Mouse (Mus musculus) bone marrow, adult 2 months (tissue): ENCODE data around the gene Foxn3. TPM values are rescaled to one million over a fixed set of nuclear protein-coding genes. Genes with fewer than 3 reads are reported as not detected.

Experiments used
- H3K27ac ChIP-seq: fragments of 200-500 bp; 2 replicates; pipeline ENCODE4 v1.5.1; 2012; ENCODE audit warnings: low read depth, mild to moderate bottlenecking, control low read depth, inconsistent platforms, low read length; ENCODE audit not compliant: control insufficient read depth, poor library complexity, insufficient read depth
- H3K4me1 ChIP-seq: fragments of 200-500 bp; 2 replicates; pipeline ENCODE4 v1.6.1; 2011; ENCODE audit warnings: low read length; ENCODE audit not compliant: control insufficient read depth, insufficient read depth
- H3K4me3 ChIP-seq: fragments of 200-500 bp; replicated peaks from 2 replicates; pipeline ENCODE3; 2011; ENCODE audit warnings: mild to moderate bottlenecking, low read depth, low read length, control low read depth; ENCODE audit not compliant: control insufficient read depth
- CTCF ChIP-seq: fragments of 200-500 bp; IDR thresholded peaks from 2 replicates; pipeline ENCODE4 v1.5.1; 2011; ENCODE audit warnings: low read length, control low read depth; ENCODE audit not compliant: control insufficient read depth, insufficient read depth
- POLR2A ChIP-seq: fragments of 200-500 bp; IDR thresholded peaks from 2 replicates; pipeline ENCODE4 v1.6.1; 2011; ENCODE audit warnings: low read depth, mild to moderate bottlenecking, control low read depth, low read length, borderline replicate concordance; ENCODE audit not compliant: control insufficient read depth
- WGBS: fragments of 180-500 bp; shearing (Covaris S2); methylation state at CpG from one replicate; pipeline ENCODE4 v1.1.7; 2018; 5-methylcytosine and 5-hydroxymethylcytosine counted together
- polyA plus RNA-seq: library from polyadenylated mRNA; stranded (reverse); fragments of >200 nt; gene quantifications from 2 replicates; pipeline ENCODE4 v1.2.4, GENCODE M21; 2011; ENCODE audit warnings: low replicate concordance; ENCODE audit not compliant: missing spikeins, insufficient read depth, insufficient read length

Foxn3 gene
- polyA plus RNA-seq, 1 experiment = 23.7 TPM

- WGBS = 67% methylated on average over 9 of the region's 9 CpGs
- Histone ChIP-seq H3K4me1 (peaks cover 1% of the 10 kb centered on the region; the same call in 1 of the 2 replicates), H3K4me3 (no peak overlapping the region), H3K27ac (no peak overlapping the region; the same call in 1 of the 2 replicates)
- TF ChIP-seq POLR2A = no peak
- no peak for TF ChIP-seq CTCF
These were observed 278.2 kb downstream of the Foxn3 start for GRCm38 (mm10) chr12:99285199-99285598.

GRCm38 (mm10) chr12:99284419-99285069, 278.8 kb downstream of the Foxn3 start:
- 38% methylated on average over 8 of the region's 8 CpGs for WGBS
- no peak overlapping the region; the same call in 1 of the 2 replicates for H3K27ac ChIP-seq
- H3K4me3 ChIP-seq = no peak overlapping the region
- TF ChIP-seq CTCF = no peak
- TF ChIP-seq POLR2A = no peak
- peaks cover 1% of the 10 kb centered on the region; the same call in 1 of the 2 replicates for H3K4me1 ChIP-seq

- TF ChIP-seq POLR2A (no peak), CTCF (no peak)
- H3K27ac ChIP-seq = no peak overlapping the region
- WGBS = 87% methylated on average over 13 of the region's 13 CpGs
- no peak overlapping the region for H3K4me3 ChIP-seq
- peaks cover 1% of the 10 kb centered on the region; the same call in 1 of the 2 replicates for H3K4me1 ChIP-seq
These were observed 282.6 kb downstream of the Foxn3 start for GRCm38 (mm10) chr12:99280826-99281225.

DNA sequence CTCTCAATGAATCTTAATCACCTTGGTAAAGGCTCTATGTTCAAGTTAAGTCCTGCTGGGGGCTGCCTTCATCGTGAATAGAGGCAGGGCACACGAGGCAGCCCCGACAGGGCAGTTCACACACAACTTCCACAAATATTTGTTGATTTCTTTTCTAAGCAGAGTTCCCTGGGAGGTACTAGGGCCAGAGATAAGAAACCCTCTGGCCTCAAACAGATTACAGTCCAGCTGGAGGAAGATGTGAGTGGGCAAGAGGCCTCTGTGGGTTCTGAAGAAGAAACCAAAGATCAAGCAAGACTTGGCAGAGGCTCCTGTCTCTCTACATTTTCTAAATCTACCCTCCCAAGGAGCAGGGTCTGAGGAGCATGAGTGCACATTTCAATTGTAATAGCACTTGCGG, 283.1 kb downstream of the Foxn3 start:
- no peak overlapping the region for H3K4me3 ChIP-seq
- no peak for TF ChIP-seq POLR2A
- 50% methylated on average over 4 of the region's 4 CpGs for WGBS
- H3K27ac ChIP-seq = no peak overlapping the region
- peaks cover 1% of the 10 kb centered on the region; the same call in 1 of the 2 replicates for H3K4me1 ChIP-seq

DNA sequence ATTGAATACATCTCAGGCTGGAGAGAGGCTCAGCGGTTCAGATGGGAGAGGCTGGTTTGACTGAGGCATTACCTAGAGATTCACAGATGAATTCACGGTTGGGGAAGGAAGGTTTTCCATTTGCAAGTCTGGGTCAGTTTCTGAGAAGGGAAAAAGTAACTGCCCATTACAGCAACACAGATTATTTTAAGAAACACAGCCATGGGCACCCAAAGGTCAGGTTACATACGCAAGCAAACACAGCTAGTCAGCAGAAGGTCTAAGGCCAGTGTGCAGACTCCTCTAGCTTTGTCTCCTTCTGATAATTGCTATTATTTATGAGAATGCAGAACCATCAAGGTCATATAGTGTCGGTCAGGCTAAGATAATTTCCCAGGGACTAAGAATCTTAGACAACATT, 284.0 kb downstream of the Foxn3 start:
- TF ChIP-seq POLR2A (no peak), CTCF (no peak)

GRCm38 (mm10) chr12:99274589-99274988, 288.8 kb downstream of the Foxn3 start:
- 68% methylated on average over 1 of the region's 1 CpGs for WGBS
- no peak for TF ChIP-seq CTCF
- H3K4me3 ChIP-seq = no peak overlapping the region
- no peak overlapping the region for H3K27ac ChIP-seq
- no peaks in the 10 kb centered on the region for H3K4me1 ChIP-seq

More for the DNA sequence above, 284.0 kb downstream of the Foxn3 start:
- Histone ChIP-seq H3K4me3 (no peak overlapping the region), H3K27ac (no peak overlapping the region), H3K4me1 (peaks cover 1% of the 10 kb centered on the region; the same call in 1 of the 2 replicates)
- WGBS = 91% methylated on average over 4 of the region's 4 CpGs

DNA sequence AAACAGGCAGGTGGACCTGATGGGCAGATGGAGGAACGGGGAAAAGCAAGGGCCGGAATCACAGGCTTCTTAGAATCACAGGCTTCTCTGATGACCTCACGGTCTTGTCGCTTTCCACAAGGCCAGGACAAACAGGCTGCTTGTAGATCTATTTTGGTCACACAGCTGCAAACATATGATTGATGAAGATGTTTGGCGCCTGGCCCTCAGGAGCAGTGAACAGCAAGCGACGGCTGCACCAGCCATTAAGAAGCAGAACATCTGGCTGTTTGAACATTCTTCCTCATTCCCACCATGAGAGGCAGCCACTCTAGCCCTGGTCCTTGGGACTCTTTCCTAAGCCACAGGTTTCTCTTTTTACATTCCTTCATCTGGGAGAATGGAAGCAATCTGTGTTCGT, 294.0 kb downstream of the Foxn3 start:
- 75% methylated on average over 8 of the region's 8 CpGs for WGBS
- H3K27ac ChIP-seq = no peak overlapping the region
- H3K4me3 ChIP-seq = no peak overlapping the region
- TF ChIP-seq POLR2A = no peak
- TF ChIP-seq CTCF = no peak
- H3K4me1 ChIP-seq = peaks cover 1% of the 10 kb centered on the region; the same call in 1 of the 2 replicates

DNA sequence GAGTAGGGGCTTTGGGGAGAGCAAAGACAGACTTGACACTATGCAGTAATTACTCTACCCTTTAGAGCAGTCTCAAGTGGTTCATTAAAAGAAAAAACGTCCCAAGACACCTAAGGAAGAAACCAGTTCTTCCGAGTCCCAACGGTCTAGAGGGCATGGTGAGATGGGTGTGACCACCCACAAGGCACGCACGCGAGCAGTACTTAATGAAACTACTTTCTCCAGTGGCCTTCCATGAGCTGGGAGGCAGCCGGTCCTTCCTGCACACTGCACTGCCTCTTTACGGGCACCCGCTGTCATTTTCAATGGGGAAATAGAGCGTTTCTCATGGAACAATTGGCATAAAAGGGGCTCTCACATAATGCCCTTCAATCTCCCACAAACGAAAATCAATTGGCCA, 294.4 kb downstream of the Foxn3 start:
- Histone ChIP-seq H3K4me3 (no peak overlapping the region), H3K27ac (no peak overlapping the region), H3K4me1 (peaks cover 2% of the 10 kb centered on the region; the same call in 1 of the 2 replicates)
- 91% methylated on average over 11 of the region's 11 CpGs for WGBS
- TF ChIP-seq CTCF (no peak), POLR2A (no peak)

DNA sequence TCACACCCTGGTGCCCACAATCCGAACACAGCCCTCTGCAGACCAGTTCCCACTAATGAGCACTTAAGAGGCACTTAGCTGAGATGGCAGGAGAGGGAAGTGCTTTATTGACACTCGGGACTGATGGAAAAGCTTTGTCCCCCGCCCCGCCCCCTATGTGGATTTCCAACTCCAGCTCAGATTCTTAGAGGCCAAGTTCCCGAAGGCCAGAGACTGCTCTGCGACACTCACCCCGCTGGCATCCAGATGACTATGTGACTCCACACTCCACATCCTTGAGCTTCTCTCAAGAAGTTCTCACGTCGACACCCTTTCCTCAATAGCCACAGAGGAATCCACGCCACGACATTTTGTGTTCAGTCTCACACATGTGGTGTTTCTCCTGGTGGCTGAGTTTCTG, 295.6 kb downstream of the Foxn3 start:
- H3K4me3 ChIP-seq = no peak overlapping the region
- peaks cover 3% of the 10 kb centered on the region; the same call in 1 of the 2 replicates for H3K4me1 ChIP-seq
- no peak for TF ChIP-seq CTCF
- TF ChIP-seq POLR2A = no peak
- WGBS = 85% methylated on average over 11 of the region's 11 CpGs
- no peak overlapping the region for H3K27ac ChIP-seq
